ENCODE assay signal across 16 mouse cellular contexts in genomic region chr14:118051396-118051795, GRCm38 (mm10). TPM values are rescaled to one million over a fixed set of nuclear protein-coding genes. Genes with fewer than 3 reads are reported as not detected.
DNase-seq lines count a peak whose midpoint lies in the region; ATAC-seq and TF ChIP-seq lines count a peak whose summit lies in the region.
"Had no signal": no experiment of that assay in that cellular context is flagged by ENCODE, and none has a peak within 500 bp of the region (broad histone marks: within the 10 kb centered on the region; RNA-seq: fewer than 3 reads in every experiment).

No protein-coding gene starts in this region.

- 61% methylated on average over 11 of the region's 11 CpGs for WGBS in lung, embryonic 14.5 days
- 57% methylated on average over 11 of the region's 11 CpGs for WGBS in forebrain, embryonic 11.5 days
- WGBS in intestine, embryonic 14.5 days, result 77% methylated on average over 11 of the region's 11 CpGs
- 63% methylated on average over 11 of the region's 11 CpGs for WGBS in neural tube, embryonic 12.5 days

- H3K4me3 ChIP-seq in lung, embryonic 14.5 days (ENCODE audit: low read depth, low read length), result no peak overlapping the region
- H3K4me3 ChIP-seq in forebrain, embryonic 11.5 days (ENCODE audit: low read depth, low read length), result no peak overlapping the region
- H3K4me3 ChIP-seq in intestine, embryonic 14.5 days (ENCODE audit: low read depth, low read length), result no peak overlapping the region
- no peak overlapping the region for H3K4me3 ChIP-seq in neural tube, embryonic 12.5 days
- H3K4me3 ChIP-seq: heart, embryonic 10.5 days; layer of hippocampus, adult 2 months had no signal

- H3K9ac ChIP-seq in lung, embryonic 14.5 days, result no peak overlapping the region
- peak overlapping the region; percentile 37 for H3K9ac ChIP-seq in forebrain, embryonic 11.5 days (ENCODE audit: low read length)
- H3K9ac ChIP-seq in intestine, embryonic 14.5 days (ENCODE audit: low read length), result no peak overlapping the region
- no peak overlapping the region for H3K9ac ChIP-seq in neural tube, embryonic 12.5 days
- H3K9ac ChIP-seq: liver, embryonic 14.5 days had no signal

- H3K36me3 ChIP-seq in lung, embryonic 14.5 days (ENCODE audit: insufficient read depth), result no peaks in the 10 kb centered on the region
- H3K36me3 ChIP-seq in forebrain, embryonic 11.5 days (ENCODE audit: control insufficient read depth, insufficient read depth, low read length), result no peaks in the 10 kb centered on the region
- H3K36me3 ChIP-seq in intestine, embryonic 14.5 days (ENCODE audit: control insufficient read depth, insufficient read depth, low read length), result no peaks in the 10 kb centered on the region
- no peaks in the 10 kb centered on the region for H3K36me3 ChIP-seq in neural tube, embryonic 12.5 days
- H3K36me3 ChIP-seq: heart, embryonic 10.5 days had no signal

- H3K4me1 ChIP-seq in lung, embryonic 14.5 days (ENCODE audit: insufficient read depth), result no peaks in the 10 kb centered on the region; the same call in 1 of the 2 replicates
- peaks cover 9% of the 10 kb centered on the region for H3K4me1 ChIP-seq in forebrain, embryonic 11.5 days (replicated peaks; ENCODE audit: control insufficient read depth, insufficient read depth, low read length)
- no peaks in the 10 kb centered on the region for H3K4me1 ChIP-seq in intestine, embryonic 14.5 days (replicated peaks; ENCODE audit: control insufficient read depth, insufficient read depth, low read length)
- H3K4me1 ChIP-seq in neural tube, embryonic 12.5 days, result peaks cover 26% of the 10 kb centered on the region
- H3K4me1 ChIP-seq: heart, embryonic 10.5 days had no signal

- no peak for DNase-seq in lung, embryonic 14.5 days
- no peak for DNase-seq in lung, postnatal 36 days
- DNase-seq in forebrain, embryonic 11.5 days (ENCODE audit: low spot score), result peak; percentile 60
- no peak for DNase-seq in intestine, embryonic 14.5 days (ENCODE audit: low spot score)
- DNase-seq in cerebellum, adult 11 months, result no peak
- DNase-seq in right cerebral cortex, postnatal 36 days (ENCODE audit: low spot score in 2 of 2), result no peak
- DNase-seq: adrenal gland, postnatal 36 days; cerebellum, postnatal 36 days; gastrocnemius, postnatal 14 days; heart, postnatal 36 days; kidney, adult 9 months; left cerebral cortex, postnatal 4 days had no signal

- ATAC-seq in lung, embryonic 14.5 days (ENCODE audit: insufficient read depth), result no peak
- ATAC-seq in forebrain, embryonic 11.5 days (replicated peaks; ENCODE audit: low FRiP score), result peak; percentile 17
- peak; percentile 25 for ATAC-seq in intestine, embryonic 14.5 days (replicated peaks; ENCODE audit: low FRiP score, low TSS enrichment, low read depth)
- ATAC-seq in neural tube, embryonic 12.5 days (ENCODE audit: low FRiP score, low read depth), result peak; percentile 12; the same call in 1 of the 2 replicates

- H3K27ac ChIP-seq in lung, embryonic 14.5 days (ENCODE audit: low read depth), result peak overlapping the region; percentile 26; the same call in 1 of the 2 replicates
- peak overlapping the region; percentile 63; the same call in 1 of the 2 replicates for H3K27ac ChIP-seq in forebrain, embryonic 11.5 days (ENCODE audit: low read depth, low read length)
- H3K27ac ChIP-seq in intestine, embryonic 14.5 days (ENCODE audit: low read depth), result no peak overlapping the region
- no peak overlapping the region for H3K27ac ChIP-seq in neural tube, embryonic 12.5 days
- H3K27ac ChIP-seq: heart, embryonic 10.5 days; layer of hippocampus, adult 2 months; liver, embryonic 14.5 days had no signal

- no peaks in the 10 kb centered on the region for H3K27me3 ChIP-seq in lung, embryonic 14.5 days (ENCODE audit: insufficient read depth, low read length)
- H3K27me3 ChIP-seq in forebrain, embryonic 11.5 days (ENCODE audit: control insufficient read depth, insufficient read depth, low read length), result peaks cover 28% of the 10 kb centered on the region
- H3K27me3 ChIP-seq in intestine, embryonic 14.5 days (replicated peaks; ENCODE audit: control insufficient read depth, insufficient read depth, low read length), result no peaks in the 10 kb centered on the region
- peaks cover 19% of the 10 kb centered on the region for H3K27me3 ChIP-seq in neural tube, embryonic 12.5 days (replicated peaks)

- no peak for TF ChIP-seq CTCF in lung, embryonic 14.5 days (IDR thresholded peaks at IDR 0.05; ENCODE audit: low read depth)

- no peaks in the 10 kb centered on the region for H3K9me3 ChIP-seq in lung, embryonic 14.5 days (ENCODE audit: low read depth, low read length)
- no peaks in the 10 kb centered on the region for H3K9me3 ChIP-seq in forebrain, embryonic 11.5 days (ENCODE audit: control insufficient read depth, low read length)
- no peaks in the 10 kb centered on the region for H3K9me3 ChIP-seq in intestine, embryonic 14.5 days (ENCODE audit: control insufficient read depth, low read length)
- H3K9me3 ChIP-seq in neural tube, embryonic 12.5 days, result no peaks in the 10 kb centered on the region
- H3K9me3 ChIP-seq: heart, embryonic 10.5 days had no signal

- H3K4me2 ChIP-seq in lung, embryonic 14.5 days, result no peak overlapping the region
- H3K4me2 ChIP-seq in forebrain, embryonic 11.5 days (ENCODE audit: low read depth, low read length, severe bottlenecking), result no peak overlapping the region
- no peak overlapping the region for H3K4me2 ChIP-seq in intestine, embryonic 14.5 days (ENCODE audit: low read length)
- H3K4me2 ChIP-seq in neural tube, embryonic 12.5 days (replicated peaks), result peak overlapping the region; percentile 35

RNA-seq across cellular contexts. Expression of gene Dct, which starts 0.6 kb away (rescaled TPM):
- 1.1 and 1.2 TPM in 2 replicates for polyA plus RNA-seq in lung, embryonic 14.5 days (2014; fragmentation: Nextera tagmentation; extraction: Ambion mirVana)
- 8.5 and 9.7 TPM in 2 replicates for polyA plus RNA-seq in forebrain, embryonic 11.5 days (2014; fragmentation: Nextera tagmentation; extraction: Ambion mirVana)
- polyA plus RNA-seq in intestine, embryonic 14.5 days (2014; fragmentation: Nextera tagmentation; extraction: Ambion mirVana), result 1.1 and 1.4 TPM in 2 replicates
- polyA plus RNA-seq in neural tube, embryonic 12.5 days (2016; fragmentation: Nextera tagmentation; extraction: Ambion mirVana), result 2.8 and 3.9 TPM in 2 replicates

Comparison
In these comparisons a context has a peak if more than half of its experiments do, and no peak if none do; other contexts are left out.
1. H3K27ac ChIP-seq: peak in lung, embryonic 14.5 days (single experiment) and forebrain, embryonic 11.5 days (single experiment); none in intestine, embryonic 14.5 days (single experiment) and neural tube, embryonic 12.5 days (single experiment).